Mouse (Mus musculus) right cerebral cortex, postnatal 14 days (tissue): ENCODE results near the gene Prg2.

Source experiments
- DNase-seq: peaks from one replicate; pipeline ENCODE4 v3.0.0; 2022

Gene Prg2

DNA sequence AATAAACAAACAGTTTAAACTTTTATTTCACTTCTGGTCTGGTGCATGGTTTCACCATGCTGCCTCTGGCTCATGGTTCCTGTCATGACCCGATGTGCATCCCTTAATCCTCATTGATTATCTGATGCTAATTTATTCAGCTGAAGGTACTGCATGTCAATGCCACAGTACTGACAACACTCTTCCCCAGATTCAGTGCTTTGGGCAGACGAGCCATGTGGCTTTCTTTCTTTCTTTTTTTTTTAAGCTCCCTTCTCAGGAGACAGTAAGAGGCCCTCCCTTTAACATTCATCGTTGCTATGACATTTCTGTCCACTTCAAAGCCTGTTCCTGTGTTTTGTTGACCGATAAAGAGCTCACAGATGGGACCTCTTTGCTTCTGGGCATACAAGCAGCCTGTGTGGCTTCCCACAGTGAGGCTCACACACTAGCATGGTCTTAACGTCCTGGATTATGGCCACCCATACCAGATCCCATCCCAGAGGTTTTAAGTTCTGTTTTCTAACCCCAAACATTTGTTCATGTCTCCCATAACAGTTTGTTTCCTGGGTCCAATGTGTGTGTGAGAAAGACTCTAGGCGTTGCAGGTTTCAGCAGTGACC is 17.3 kb upstream of the Prg2 start:
- DNase-seq, result no peak

DNA sequence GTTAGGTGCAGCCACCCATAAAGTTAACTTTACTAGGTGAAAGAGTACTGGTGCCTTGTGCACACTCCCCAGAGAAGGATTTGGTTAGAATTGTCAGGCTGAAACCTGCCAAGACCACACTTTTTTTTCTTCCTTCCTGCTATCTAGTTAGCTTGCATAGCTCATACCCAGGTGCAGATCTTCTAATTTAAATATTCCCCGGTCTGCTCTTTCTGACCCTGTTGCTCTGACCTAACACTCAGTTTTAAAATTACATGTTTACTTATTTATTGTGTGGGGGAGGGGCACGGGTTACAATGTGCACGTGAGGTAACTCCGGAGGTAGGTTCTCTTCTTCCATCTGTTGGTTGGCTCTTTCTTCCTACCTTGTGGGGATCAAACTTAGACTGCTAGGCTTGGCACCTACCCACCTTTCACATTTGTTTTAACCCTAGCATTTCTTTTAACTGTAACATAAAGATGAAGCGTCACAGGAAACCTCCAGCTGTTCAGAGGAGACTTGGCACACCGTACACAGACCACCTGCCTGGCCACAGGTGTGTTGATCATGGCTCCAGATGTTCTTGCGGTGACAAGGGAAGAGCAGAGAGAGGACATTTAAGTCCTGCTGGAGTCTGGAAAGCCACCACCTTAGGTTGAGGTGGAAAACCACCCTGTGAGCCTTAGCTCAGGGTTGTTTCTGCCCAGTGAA is 16.0 kb upstream of the Prg2 start:
- DNase-seq, result no peak

DNA sequence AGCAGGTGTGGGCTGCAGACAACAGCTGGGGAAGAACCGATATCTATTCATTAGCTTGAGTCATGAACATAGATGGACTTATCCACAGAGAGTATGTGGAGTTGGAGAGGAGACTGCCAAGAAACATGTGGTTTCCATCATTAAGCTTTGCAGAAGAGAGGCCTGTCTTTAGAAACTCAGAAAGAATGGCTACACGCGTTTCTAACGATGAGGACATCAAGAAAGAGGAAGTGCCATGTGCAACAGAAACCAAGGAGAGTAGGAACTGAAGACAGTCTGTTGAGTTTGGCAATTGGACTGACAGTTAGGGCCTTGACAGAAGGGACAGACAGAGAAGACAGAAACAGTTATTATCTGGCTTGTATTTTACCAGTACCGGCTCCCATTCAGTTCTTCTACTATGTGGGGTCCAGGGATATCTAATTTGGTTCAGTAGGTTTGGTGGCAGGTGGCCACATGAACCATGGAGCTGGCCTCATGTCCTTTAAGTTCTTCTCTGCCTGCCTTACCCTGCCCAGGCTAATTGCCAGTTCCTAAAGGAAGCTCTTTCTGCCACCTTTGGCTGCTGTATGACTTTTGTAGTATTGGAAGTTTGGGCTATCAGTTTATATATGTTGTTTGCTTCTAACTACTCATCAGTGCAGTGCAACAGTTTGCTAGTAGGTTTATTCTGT is 12.8 kb upstream of the Prg2 start:
- no peak for DNase-seq

DNA sequence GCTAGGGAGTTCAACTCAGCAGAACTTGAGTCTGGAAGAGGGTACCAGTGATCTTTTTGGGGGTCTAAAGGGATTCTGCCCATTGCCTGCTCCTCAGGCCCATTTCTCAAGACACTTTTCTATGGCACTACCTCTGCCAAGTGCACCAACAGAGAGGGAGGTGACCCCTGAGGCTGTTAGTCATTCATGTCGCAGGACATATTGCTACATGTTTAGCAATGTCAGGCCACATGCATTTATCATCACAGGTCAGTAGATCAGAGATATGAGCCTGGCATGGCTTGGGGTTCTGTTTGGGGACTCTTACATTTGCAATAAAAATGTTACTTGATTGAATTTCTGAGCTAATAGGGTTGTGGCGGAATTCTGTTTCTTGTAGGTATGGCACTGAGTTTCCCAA is 4.7 kb upstream of the Prg2 start:
- DNase-seq, result no peak

DNA sequence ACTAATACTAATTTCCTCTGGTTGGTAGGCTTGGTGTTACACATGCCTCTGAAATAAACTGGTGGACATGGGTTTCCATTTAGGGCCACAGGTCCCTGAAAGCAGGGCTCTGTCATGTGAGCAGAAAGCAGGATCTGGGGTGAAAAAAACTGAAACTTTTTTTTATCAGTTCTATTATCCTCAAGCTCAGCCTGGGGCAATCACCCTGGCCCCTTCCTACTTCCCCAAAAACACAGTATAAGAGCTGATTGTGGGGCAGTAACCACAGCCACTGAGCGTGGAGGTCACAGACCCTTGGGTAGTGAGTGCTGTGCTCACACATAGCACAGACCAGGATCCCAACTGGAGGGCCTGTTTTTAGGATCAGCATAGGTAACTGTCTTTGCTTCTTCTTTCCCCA is 7.7 kb downstream of the Prg2 start, which contains the start of gene Prg3:
Gene Prg3 (plus strand): TSS at position 286 of the 400 bp plus-strand sequence.
- DNase-seq, result no peak

DNA sequence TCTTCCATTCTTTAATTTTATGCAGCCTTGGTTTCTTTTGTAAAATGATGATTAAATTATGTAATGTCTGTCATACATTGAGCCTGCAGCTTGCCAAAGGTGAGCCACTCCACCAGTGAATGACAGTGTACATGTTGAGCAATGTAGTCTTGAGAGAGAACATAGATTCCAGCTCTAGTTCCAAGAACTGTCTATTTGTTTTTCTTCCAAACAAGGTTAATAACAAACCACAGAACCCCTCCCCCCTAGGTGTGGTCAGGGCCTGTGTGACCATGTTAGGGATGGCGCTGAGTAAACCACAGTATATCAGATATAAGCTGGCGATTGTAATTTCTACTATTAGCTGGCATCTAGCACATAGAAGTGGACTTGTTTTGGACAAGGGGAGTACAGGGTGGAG is 16.1 kb downstream of the Prg2 start:
- DNase-seq, result no peak

DNA sequence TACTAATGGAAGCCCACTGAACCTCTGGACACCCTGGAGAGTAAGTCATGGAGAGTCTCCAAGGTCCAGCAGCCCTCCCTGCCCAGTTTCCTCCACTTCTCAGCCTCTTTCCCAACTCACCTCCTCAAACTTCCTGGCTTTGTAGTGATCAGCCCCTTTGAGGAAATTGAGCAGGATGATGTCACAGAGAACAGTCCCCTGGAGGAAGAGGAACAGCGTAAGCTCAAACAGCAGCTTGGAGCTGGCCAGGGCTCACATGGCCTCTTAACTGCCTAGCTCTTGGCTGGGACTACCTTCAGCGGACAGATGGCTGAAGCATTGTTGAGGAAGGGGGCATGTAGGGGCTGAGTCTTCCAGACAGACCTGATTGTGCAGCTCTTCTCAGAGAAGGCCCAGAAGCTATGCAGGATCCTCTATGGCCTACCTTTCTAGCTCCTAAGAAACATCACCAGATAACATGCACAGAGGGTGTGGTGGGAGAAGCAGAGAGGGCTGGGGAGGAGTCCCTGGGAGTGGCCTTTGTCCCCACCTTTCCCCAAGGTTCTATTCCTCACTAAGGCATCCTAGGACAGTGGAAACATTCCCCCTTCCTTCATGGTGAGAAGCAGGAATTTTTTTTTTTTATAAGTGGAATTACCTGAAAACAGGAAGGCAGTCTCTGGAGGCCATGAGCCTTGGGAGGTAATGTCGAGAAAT is 19.4 kb downstream of the Prg2 start:
- no peak for DNase-seq

DNA sequence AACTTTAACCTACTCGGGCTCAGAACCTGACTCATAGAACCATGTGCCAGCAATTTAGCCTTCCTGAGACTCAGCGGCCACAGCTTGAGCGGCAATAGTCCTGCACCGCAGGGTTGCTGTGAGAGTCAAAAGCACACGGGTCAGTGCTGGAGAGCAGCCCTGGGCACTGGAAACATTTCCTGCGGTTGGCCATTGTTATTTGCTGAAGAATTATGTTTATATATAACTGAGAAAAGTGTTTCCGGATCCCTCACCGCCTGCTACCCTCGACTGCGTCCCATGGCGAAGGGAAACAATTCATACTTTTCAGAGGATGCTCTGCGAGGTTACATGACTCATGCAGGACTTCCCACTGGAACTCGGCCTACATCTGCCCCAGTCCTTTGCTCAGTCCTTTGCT is 21.2 kb downstream of the Prg2 start:
- no peak for DNase-seq

DNA sequence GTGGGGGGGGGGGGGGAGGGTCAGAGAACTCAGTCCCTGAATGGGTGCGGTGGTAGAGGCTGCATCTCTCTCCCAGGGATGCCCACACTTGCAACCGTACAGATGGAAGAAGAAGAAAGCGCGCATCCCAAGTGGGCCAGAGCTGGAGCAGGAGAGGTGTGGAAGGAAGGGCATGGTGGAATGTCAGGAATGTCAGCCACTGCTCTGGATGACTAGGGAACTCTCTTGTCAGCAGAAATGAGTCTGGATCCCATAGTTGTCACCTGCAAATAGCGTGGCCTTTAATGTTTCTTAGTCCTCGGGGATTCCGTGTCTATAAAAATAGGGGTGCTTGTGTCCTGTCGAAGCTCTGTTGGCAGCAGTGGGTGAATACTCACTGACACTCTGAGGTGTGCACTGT is 22.3 kb downstream of the Prg2 start:
- DNase-seq, result no peak

DNA sequence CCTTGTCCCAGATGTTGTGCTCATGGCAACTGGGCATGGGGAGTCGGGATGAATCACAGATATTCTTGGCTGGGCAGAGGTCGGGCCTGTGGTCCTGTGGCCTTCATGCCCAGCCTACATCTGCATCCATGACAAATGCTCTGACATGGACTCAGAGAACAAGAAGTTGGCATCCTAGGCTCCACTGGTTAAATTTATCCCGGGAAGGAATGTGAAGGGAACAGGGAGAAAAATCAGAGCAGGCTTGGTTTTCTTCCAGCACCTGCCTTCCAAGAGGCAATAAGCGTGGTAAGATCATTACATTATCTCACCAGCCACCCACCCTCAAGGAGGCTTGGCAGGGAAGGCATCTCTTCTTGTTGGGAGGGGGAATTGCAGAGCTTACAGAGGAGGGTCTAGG is 24.1 kb downstream of the Prg2 start:
- peak; percentile 26 for DNase-seq

DNA sequence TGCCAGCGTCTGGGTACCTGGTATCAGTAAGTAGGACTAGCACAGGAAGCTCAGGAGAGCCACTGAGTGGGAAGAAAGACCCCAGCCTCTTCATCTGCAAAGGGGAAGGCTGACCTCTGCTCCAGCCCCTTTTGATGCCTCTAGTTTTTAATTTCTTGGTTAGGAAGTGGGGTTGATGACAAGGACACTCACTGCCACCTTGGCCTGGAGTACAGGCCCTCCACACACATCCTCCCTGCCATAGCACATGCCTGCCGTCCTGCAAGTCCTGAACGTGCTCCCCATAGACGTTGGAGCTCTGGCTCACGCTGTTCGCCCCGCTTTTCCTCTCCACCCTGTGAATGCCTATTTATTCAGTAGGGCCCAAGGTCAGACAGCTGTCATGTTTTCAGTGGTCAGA is 26.3 kb downstream of the Prg2 start:
- DNase-seq, result no peak

DNA sequence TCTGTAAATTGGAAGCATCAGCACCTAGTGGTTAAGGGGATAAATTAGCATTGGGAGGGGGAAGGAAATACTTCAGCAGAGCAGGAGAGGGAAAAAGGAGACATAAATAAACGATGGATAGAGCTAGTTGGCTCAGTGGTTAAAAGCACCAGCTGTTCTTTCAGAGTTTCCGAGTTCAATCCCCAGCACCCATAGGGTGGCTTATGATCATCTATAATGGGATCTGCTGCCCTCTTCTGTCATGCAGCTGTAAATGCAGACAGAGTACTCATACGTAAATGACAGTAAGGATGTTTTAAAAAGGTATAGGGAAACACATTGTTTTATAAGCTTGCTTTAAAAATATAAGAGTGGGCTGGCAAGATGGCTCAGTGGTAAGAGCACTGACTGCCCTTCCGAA is 27.5 kb downstream of the Prg2 start:
- DNase-seq, result no peak

DNA sequence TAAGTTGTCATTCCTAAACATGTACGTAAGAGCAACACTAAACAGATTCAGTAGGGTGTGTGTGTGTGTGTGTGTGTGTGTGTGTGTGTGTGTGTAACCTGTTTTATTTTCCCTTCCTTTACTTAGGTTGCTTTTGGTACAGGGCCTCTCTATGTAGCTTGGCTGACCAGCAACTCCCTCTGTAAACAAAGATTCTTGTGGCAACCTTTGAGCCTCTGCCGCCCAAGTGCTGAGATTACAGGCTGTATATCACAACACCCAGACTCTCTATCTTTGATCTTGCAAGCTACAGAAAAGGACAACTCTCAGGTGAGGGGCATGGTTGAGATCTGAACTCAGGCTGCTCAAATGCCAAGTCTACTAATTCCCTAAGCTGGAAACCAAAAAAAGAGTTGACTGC is 29.0 kb downstream of the Prg2 start:
- no peak for DNase-seq

DNA sequence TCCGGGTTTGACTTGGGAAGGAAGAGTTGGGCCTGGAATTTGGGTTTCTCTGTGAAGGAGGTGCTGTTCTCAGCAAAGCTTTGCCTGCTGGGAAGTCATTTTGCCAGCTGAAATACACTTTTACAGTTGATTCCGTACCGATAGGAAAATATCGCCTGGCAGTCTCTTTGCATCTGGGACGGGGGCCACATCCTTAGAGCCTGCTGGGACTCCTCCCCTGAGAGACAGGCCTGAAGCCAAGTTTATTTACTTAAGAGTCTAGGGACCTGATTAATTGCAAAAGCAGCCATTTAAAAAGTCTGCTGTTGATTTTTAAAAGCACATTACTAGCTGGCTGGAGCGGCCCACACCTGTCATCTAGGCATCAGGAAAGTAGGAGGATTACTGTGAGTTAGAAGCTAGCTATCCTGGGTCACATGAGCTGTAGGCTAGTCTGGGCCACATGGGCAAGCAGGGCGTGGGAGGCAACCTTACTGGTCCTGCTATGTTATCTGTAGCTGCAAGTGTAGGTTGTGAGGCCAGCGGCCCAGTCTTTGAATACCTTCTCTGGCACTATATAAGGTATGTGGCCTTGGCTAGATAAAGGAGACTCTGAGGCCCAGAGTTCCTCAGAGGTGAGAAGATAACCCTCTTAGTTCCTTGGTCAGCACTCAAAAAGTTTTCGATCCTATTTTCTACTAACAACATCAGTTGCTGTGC is 31.8 kb downstream of the Prg2 start:
- DNase-seq, result no peak

DNA sequence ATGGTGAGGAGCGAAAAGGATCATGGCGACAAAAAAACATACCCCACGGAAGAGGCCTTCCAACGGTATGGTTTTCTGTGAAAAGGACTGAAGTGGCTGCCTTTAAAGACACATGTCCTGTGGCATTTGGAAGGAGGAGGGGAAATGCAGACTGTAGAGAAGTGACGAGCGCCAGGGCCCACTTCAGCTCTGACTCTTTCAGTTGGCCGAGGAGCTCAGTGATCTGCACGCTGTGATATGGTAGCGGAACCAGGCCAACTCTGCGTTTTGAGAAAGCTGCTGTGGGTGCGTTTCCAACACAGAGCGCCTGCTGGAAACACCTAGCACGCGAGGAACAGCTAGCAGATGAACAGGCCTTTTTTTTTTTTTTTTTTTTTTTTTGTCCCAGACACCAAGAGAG is 32.4 kb downstream of the Prg2 start:
- DNase-seq, result peak; percentile 26

DNA sequence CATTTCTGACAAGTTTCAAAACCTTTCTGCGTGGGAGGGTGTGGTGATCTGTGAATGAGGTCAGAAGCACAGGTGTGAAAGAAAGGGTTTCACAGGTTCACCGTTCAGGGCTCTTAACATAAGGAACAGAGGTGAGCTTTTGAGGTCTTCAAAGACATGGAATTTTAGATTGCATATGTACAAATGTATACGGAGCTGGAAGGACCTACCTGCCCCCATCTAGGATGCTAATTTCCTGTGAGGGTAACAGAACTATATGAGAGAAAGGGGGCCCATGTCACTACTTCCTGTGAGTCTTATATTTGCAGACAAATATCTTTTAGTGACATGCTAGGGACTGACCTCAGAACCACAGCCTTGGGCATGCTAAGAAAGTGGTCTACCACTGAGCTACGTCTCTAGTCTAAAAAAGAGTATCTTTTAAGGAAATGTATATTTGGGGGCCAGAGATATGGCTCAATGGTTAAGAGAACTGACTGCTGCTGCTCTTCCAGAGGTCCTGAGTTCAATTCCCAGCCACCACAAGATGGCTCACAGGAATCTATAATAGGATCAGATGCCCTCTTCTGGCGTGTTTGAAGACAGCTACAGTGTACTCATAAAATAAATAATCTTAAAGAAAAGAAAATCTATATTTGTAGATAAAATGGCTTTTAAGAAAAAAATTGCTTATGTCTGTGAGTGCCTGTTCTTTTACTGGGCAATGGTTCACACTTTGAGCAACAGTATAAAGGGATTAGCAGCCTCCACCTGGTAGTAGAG is 33.7 kb downstream of the Prg2 start:
- DNase-seq, result no peak

DNA sequence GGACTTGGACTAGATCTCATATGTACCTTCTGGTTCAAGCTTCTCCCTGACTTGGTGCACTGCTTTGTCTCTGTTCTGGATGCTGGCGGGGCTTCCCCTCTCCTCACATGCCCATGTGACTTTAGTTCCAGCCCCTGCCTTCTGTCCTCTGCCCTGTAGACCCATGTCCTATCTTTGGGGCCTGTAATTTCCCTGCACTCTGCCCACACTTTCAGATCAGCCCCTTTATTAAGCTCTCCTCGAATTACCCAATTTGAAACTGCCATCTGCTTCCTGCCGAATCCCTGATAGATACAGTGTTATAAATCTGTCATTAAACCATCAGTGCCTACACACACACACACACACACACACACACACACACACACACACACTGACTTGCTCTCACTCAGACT is 34.3 kb downstream of the Prg2 start:
- no peak for DNase-seq

DNA sequence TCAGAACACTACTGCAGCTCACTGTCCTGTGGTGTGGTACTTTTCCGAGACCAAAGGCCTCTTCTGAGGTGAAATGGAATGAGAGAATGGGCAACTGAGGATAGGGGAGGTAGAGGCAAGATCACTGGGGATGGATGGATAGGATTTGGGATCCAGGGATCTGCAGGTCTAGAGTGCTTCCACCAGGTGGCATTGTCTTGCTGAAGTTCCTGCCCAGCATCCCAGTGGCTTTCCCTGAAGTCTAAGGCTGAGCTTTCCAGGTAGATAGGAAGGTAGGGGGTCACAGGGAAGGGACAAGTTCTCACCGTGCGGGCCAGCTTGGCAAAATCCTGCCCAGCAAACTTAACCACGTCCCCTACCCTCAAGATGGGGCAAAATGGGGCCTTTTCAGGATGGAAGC is 41.8 kb downstream of the Prg2 start:
- DNase-seq, result no peak

DNA sequence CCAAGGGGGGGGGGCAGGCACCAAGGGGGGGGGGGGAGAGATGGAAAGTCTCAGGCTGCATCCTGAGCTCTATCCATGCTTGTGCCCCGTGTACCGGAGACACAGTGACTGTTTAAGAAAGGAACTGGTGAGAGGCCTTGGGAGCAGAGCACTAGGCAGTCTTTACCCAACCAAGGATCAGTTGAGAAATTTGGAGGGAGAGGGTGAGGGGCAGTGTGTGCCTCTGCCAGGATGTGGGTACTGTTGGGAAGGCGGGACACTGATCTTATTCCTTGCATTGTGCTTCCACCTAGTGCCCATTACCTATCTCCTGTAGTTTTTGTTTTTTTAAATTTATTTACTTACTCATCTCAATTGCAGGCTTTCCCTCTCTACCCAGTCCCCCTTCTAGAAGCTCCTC is 45.9 kb downstream of the Prg2 start:
- DNase-seq, result no peak

DNA sequence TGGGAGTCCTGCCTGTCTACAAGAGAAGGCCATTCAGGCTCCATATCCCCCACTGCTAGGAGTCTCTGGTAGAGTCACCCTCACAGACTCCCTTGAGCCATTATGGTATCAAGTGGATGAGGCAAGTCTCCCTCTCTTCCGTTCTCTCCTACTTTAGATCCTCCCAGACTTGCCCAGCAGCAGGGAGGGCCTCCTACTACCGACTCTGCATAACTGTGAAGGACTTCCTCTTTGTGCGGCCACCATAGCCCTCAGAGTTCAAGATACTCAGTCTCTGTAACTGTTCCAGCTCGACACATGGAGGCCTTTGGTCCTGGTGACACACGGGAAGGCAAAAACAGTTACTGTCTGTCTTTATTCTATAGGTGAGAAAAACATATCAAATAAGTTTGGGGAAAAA is 47.0 kb downstream of the Prg2 start:
- DNase-seq, result no peak

DNA sequence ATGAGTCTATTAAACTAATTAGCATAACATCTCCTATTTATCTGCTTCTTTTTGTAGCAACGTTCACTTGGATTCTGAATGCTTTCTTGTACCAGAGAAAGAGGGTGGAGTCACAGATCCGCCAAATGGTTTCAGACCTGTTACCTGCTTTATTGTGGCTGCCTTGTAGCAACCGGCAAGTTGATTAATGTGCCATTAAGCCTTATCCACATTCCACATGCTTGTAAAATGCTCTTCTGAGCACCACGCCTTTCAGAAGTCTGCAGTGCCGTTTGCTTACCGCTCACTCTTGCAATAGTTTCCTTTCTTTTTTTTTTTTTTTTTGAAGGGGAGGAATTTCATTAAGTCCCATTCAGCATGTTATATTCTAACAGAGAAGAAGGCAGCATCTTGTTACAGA is 49.6 kb downstream of the Prg2 start:
- DNase-seq, result no peak

DNA sequence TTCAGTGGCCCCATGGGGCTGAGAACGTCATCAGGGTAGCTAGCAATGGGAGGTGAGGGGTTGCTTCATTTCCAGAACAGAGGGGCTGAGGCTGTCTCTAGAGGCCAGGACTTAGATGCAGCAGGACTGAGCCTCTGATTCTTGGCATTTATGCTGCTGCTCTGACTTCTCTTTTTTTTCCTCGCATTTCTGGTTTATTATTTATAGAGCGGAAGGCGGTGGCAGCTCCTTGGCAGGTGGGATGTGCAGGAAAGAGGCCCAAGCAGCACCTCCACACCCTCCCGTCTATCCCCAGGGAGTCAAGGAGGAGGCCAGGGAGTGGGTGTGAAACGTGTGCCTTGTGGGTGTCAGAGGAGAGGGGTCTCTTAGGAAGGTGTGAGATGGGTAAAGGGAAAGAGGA is 50.7 kb downstream of the Prg2 start:
- DNase-seq, result no peak

DNA sequence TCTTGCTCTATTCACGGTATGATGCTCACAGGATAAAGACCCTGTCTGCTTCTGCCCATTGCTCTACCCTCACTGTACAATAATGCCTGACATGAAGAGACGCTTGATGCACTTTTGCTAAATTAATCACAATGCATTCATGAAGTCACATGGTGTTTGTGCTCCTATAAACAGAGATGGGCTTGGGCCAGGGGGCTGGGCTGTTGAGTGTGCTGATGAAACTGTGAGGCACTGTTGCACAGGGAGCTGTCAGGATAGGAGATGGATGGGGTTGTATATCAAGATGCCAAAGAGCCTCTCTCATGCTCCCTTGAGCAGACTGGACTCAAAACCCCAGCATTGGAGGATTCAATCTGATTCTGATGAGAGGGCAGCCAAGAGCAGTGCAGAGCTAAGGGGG is 52.9 kb downstream of the Prg2 start:
- no peak for DNase-seq
